Mouse (Mus musculus): ENCODE data around the gene Syne1. TPM values are rescaled to one million over a fixed set of nuclear protein-coding genes. Genes with fewer than 3 reads are reported as not detected.
"Not testable (repeated sequence)": the region's sequence is repeated elsewhere in the genome, so short reads cannot be mapped to it uniquely, and the experiment has no call there.

The Syne1 gene
- polyA plus RNA-seq, 1 experiment from 2014 or later = 5.6 TPM

DNA sequence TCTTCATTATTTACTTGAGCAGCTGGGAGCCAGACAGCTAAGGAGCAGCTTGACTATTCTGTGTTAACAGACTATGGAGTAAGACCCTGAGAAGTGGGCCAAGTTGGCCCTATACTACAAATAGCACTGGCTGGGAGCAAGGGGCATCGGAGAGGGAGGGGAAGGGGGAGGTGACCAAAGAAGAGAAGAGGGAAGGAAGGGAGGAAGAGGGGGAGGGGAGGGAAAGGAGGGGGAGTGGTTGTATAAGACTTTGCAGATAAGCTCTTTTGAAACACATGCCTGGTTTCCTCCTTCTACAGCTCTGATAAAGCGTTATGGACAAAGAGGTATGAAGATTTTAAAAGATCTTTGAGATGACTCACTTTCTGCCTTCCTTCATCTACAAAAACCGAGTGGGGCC lies 36.0 kb downstream of the Syne1 start:
- no peak overlapping the region for H3K9ac ChIP-seq
- WGBS = 20% methylated on average over 3 of the region's 3 CpGs

DNA sequence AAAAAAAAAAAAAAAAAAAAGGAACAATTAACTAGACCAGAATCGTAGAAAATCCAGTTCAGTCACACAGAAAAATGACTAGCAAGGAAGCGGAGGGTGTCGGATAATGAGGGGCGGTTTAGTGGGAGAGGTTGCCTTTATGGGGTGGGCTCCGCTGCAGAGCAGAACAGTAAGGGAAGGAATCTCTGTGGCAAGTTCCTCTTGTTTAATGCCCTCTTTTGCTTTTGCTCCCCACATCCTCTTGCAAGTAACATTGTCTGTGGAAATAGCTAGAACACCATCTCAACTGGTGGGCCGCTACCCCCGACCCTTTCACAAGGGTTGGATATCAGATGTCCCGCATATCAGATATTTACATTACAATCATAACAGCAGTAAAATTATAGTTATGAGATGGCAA lies 37.1 kb downstream of the Syne1 start:
- Histone ChIP-seq H3K4me3 (replicated peaks) (no peak overlapping the region), H3K9ac (no peak overlapping the region), H3K4me2 (no peak overlapping the region), H3K4me1 (no peaks in the 10 kb centered on the region), H3K27ac (no peak overlapping the region), H3K27me3 (no peaks in the 10 kb centered on the region), H3K9me3 (replicated peaks) (no peaks in the 10 kb centered on the region), H3K36me3 (no peaks in the 10 kb centered on the region)
- 87% methylated on average over 8 of the region's 8 CpGs for WGBS
- no peak for ATAC-seq (replicated peaks; ENCODE audit: low FRiP score)

More for the DNA sequence above, 36.0 kb downstream of the Syne1 start:
- Histone ChIP-seq H3K9me3 (replicated peaks) (no peaks in the 10 kb centered on the region), H3K4me1 (no peaks in the 10 kb centered on the region), H3K27me3 (no peaks in the 10 kb centered on the region), H3K27ac (no peak overlapping the region), H3K4me3 (replicated peaks) (no peak overlapping the region), H3K36me3 (no peaks in the 10 kb centered on the region), H3K4me2 (no peak overlapping the region)
- ATAC-seq (replicated peaks; ENCODE audit: low FRiP score) = no peak

- no peak for ATAC-seq (replicated peaks; ENCODE audit: low FRiP score)
- Histone ChIP-seq H3K36me3 (no peaks in the 10 kb centered on the region), H3K27ac (no peak overlapping the region), H3K4me3 (replicated peaks) (no peak overlapping the region), H3K4me1 (no peaks in the 10 kb centered on the region), H3K9ac (no peak overlapping the region), H3K27me3 (no peaks in the 10 kb centered on the region), H3K4me2 (no peak overlapping the region), H3K9me3 (replicated peaks) (no peaks in the 10 kb centered on the region)
Measured at GRCm38 (mm10) chr10:5512285-5512684, 39.0 kb downstream of the Syne1 start.

GRCm38 (mm10) chr10:5511403-5511802 lies 39.9 kb downstream of the Syne1 start:
- 76% methylated on average over 3 of the region's 3 CpGs for WGBS
- no peak overlapping the region for H3K9ac ChIP-seq
- no peaks in the 10 kb centered on the region for H3K4me1 ChIP-seq
- no peak overlapping the region for H3K4me2 ChIP-seq
- no peaks in the 10 kb centered on the region for H3K9me3 ChIP-seq (replicated peaks)
- ATAC-seq (replicated peaks; ENCODE audit: low FRiP score) = no peak
- H3K36me3 ChIP-seq = no peaks in the 10 kb centered on the region
- H3K4me3 ChIP-seq (replicated peaks) = no peak overlapping the region
- no peak overlapping the region for H3K27ac ChIP-seq
- no peaks in the 10 kb centered on the region for H3K27me3 ChIP-seq

DNA sequence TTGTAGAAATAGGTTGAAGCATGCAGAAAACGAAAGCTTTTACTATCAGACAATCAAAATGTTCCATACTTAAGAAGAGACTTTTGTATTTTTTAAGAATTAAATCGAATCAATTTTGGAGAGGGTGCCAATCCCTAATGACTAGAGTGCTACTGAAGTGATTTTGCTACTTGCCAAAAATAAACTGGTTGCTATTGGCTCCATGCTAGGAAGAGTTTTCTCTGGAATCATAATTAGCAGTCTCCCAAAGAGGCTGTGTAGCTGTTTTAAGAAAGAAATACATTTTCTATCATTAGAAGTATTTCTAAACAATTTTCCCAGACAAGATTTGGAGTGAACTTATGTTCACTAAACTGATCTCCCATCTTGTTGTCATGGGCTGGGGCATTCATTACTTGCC lies 43.8 kb downstream of the Syne1 start:
- no peak overlapping the region for H3K9ac ChIP-seq
- ATAC-seq (replicated peaks; ENCODE audit: low FRiP score) = no peak
- no peaks in the 10 kb centered on the region for H3K36me3 ChIP-seq
- H3K4me1 ChIP-seq = no peaks in the 10 kb centered on the region
- no peak overlapping the region for H3K4me3 ChIP-seq (replicated peaks)
- no peaks in the 10 kb centered on the region for H3K27me3 ChIP-seq
- H3K9me3 ChIP-seq (replicated peaks) = no peaks in the 10 kb centered on the region
- H3K4me2 ChIP-seq = no peak overlapping the region
- H3K27ac ChIP-seq = no peak overlapping the region
- WGBS = 79% methylated on average over 2 of the region's 2 CpGs

GRCm38 (mm10) chr10:5504761-5505160 lies 46.5 kb downstream of the Syne1 start:
- ATAC-seq (replicated peaks; ENCODE audit: low FRiP score) = no peak
- H3K36me3 ChIP-seq = no peaks in the 10 kb centered on the region
- no peak overlapping the region for H3K27ac ChIP-seq
- H3K9ac ChIP-seq = no peak overlapping the region
- H3K27me3 ChIP-seq = no peaks in the 10 kb centered on the region
- no peak overlapping the region for H3K4me3 ChIP-seq (replicated peaks)
- no peak overlapping the region for H3K4me2 ChIP-seq
- no peaks in the 10 kb centered on the region for H3K4me1 ChIP-seq
- H3K9me3 ChIP-seq (replicated peaks) = no peaks in the 10 kb centered on the region
- 69% methylated on average over 3 of the region's 3 CpGs for WGBS

- H3K27ac ChIP-seq = no peak overlapping the region
- no peak overlapping the region for H3K9ac ChIP-seq
- no peaks in the 10 kb centered on the region for H3K4me1 ChIP-seq
- H3K27me3 ChIP-seq = no peaks in the 10 kb centered on the region
- no peak overlapping the region for H3K4me3 ChIP-seq (replicated peaks)
- no peak overlapping the region for H3K4me2 ChIP-seq
- no peak for ATAC-seq (replicated peaks; ENCODE audit: low FRiP score)
- WGBS = 74% methylated on average over 3 of the region's 3 CpGs
- no peaks in the 10 kb centered on the region for H3K36me3 ChIP-seq
- no peaks in the 10 kb centered on the region for H3K9me3 ChIP-seq (replicated peaks)
Measured at GRCm38 (mm10) chr10:5503909-5504308, 47.4 kb downstream of the Syne1 start.

- not testable (repeated sequence) for H3K4me1 ChIP-seq; H3K27me3 ChIP-seq; H3K9ac ChIP-seq; H3K4me2 ChIP-seq; H3K4me3 ChIP-seq (replicated peaks); H3K9me3 ChIP-seq (replicated peaks); H3K36me3 ChIP-seq; ATAC-seq (replicated peaks; ENCODE audit: low FRiP score); H3K27ac ChIP-seq
- 85% methylated on average over 6 of the region's 6 CpGs for WGBS
Measured at GRCm38 (mm10) chr10:5499684-5500369, 51.5 kb downstream of the Syne1 start.

DNA sequence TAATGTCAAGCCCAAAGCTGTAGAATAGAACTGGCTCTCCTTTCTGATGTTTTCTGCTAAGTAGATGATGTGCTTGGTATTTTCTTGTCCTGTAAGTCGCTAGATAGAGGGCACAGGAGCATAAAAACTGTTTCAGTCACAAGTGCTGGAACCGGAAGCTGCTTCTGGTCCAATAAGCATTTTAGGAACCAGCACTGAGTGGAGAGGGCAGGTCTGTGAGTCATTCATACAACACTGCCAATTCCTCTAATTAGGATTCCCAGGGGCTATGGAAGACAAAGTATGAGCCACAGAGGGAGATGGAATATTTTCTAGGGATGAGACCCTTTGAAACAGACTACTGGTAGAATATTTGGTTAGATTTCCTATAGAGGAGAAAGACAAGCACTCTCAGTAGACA lies 53.4 kb downstream of the Syne1 start:
- Histone ChIP-seq H3K4me1 (no peaks in the 10 kb centered on the region), H3K27ac (no peak overlapping the region), H3K36me3 (no peaks in the 10 kb centered on the region), H3K27me3 (no peaks in the 10 kb centered on the region), H3K9ac (no peak overlapping the region), H3K4me3 (replicated peaks) (no peak overlapping the region), H3K9me3 (replicated peaks) (no peaks in the 10 kb centered on the region), H3K4me2 (no peak overlapping the region)
- WGBS = 78% methylated on average over 2 of the region's 2 CpGs
- no peak for ATAC-seq (replicated peaks; ENCODE audit: low FRiP score)

DNA sequence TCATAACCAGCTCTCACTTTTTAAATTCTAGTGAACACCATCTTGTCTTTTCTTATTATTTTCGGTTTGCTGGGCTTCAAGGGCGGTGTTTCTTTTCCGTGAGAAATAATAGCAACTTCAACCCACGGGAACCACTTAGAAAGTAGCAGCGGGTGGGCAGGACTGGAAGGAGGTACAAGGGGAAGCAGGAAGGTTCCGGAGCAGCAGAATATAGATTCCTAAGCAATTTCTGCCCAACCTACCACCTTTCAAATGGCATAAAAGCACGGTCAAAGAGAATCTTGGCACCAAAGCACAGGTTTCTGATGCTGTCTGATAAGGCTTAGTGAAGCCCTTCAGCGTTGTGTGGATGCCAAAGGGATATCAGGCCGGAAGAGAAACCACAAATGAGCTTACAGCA lies 60.2 kb downstream of the Syne1 start:
- H3K27me3 ChIP-seq = no peaks in the 10 kb centered on the region
- WGBS = 87% methylated on average over 9 of the region's 9 CpGs
- no peaks in the 10 kb centered on the region for H3K36me3 ChIP-seq
- no peak overlapping the region for H3K4me2 ChIP-seq
- no peaks in the 10 kb centered on the region for H3K4me1 ChIP-seq
- H3K9ac ChIP-seq = no peak overlapping the region
- no peak overlapping the region for H3K27ac ChIP-seq
- no peak for ATAC-seq (replicated peaks; ENCODE audit: low FRiP score)
- no peaks in the 10 kb centered on the region for H3K9me3 ChIP-seq (replicated peaks)
- no peak overlapping the region for H3K4me3 ChIP-seq (replicated peaks)

GRCm38 (mm10) chr10:5490029-5490428 lies 61.3 kb downstream of the Syne1 start:
- Histone ChIP-seq H3K27me3 (no peaks in the 10 kb centered on the region), H3K4me3 (replicated peaks) (no peak overlapping the region), H3K4me2 (no peak overlapping the region), H3K9me3 (replicated peaks) (no peaks in the 10 kb centered on the region), H3K36me3 (no peaks in the 10 kb centered on the region), H3K27ac (no peak overlapping the region), H3K9ac (no peak overlapping the region), H3K4me1 (no peaks in the 10 kb centered on the region)
- ATAC-seq (replicated peaks; ENCODE audit: low FRiP score) = no peak
- 64% methylated on average over 6 of the region's 6 CpGs for WGBS

DNA sequence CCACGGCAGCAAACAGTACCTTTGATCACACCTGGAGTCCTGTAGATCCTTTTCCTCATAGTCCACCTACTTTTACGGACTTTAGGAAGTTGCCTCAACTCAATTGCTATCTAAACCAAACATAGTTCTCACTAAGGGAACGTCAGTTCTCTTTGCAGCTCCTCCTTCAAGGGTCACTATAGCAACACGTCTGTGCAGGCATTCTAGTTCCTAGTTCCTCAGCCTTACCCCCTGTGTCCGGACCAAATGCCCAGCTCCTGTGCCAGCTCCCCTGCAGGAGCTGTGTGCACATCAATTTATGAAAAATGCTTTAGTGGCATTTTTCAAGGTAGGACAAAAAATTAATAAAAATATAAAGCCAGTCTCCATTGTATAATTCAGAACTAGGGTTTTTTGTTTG lies 63.2 kb downstream of the Syne1 start:
- Histone ChIP-seq H3K27ac (no peak overlapping the region), H3K4me2 (no peak overlapping the region), H3K9me3 (replicated peaks) (no peaks in the 10 kb centered on the region), H3K36me3 (no peaks in the 10 kb centered on the region), H3K4me3 (replicated peaks) (no peak overlapping the region), H3K4me1 (no peaks in the 10 kb centered on the region), H3K9ac (no peak overlapping the region), H3K27me3 (no peaks in the 10 kb centered on the region)
- ATAC-seq (replicated peaks; ENCODE audit: low FRiP score) = no peak
- 45% methylated on average over 5 of the region's 5 CpGs for WGBS
